Mouse (Mus musculus): ENCODE measurements around the gene Tssc4.

The Tssc4 gene

DNA sequence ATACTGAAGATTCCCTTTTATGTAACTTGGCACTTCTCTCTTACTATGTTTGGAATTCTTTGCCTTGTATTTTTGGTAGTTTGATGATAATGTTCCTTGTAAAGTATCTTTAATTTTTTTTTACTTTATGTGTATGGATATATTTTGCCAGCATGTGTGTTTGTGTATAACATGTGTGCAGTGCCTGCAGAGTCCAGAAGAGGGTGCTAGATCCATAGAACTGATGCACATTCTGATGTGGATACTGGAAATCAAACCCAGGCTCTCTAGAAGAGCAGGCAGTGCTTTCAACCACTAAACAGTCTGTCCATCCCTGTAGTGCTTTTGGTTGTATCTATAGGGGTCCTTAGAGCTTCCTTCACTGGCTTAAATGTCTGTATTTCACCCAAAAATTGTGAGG is 45.7 kb downstream of the Tssc4 start:
- DNase-seq, result no peak

DNA sequence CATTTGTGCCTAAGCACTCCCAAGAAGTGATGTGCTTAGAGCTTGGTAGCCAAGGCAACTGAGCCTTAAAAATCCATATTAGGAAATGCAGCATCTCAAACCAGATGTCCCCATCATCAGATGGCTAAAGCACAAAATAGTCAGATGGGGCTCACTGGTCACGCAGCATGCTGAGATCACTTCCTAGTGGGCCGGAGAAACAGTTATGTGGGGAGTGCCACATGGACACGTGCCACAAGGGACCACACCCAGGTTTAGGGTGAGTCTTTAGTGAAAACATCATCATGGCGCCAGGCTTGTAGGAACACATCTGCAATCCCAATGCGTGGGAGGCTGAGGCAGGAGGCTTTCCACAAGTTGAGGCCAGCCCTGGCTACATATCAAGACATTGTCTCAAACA is 47.5 kb downstream of the Tssc4 start:
- DNase-seq, result no peak

DNA sequence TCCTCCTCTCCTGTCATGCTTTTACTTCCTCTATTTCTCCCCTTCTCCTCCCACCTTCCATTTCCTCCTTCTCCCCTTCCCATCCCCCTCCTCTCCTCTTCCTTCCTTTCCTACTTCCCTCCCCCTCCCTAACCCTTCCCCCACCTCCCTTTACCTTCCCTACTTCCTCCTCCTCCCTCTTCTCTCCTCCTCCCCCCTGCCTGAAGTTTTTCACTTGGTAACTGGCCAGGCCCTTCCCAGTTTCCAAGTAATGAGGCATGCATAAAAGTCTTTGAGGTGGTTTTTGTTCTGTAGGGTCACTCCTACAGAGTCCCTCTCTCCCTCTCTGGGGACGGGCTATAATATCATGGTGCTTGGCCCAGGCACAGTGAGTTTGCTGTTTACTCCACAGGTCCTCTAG is 50.4 kb downstream of the Tssc4 start:
- DNase-seq, result no peak

DNA sequence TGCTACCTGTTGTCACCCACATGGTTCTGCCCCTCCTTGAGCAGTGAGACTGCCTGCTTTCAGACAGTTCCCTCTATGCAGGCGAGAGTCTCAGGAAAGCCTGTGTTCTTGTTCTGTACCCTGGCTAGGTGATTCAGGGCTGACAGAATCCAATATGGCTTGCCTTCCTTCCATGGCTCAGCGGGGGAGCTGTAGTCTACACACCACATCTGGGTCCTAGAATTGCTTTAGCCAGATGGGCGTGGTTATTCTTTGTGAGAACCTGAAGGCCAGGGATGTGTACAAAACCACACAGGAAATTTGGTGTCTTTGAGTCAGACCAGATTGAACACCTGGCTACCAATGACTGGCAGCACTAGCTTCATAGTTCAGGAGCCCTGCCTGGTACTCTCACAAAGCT is 50.8 kb downstream of the Tssc4 start:
- no peak for DNase-seq
